Mouse (Mus musculus) cerebellum, adult 2 months (tissue): ENCODE measurements at regions not wholly inside any gene's neighbourhood (a gene's known extent, or its start where the extent isn't known, plus 50 kb on each side); places are given as distances from the start of the nearest gene placed in this dataset.

Source experiments
- CTCF ChIP-seq: fragments of 200-500 bp; IDR thresholded peaks from 2 replicates; pipeline ENCODE4 v1.5.1; 2011; ENCODE audit warnings: low read depth, mild to moderate bottlenecking, control low read depth, low read length, moderate library complexity, borderline replicate concordance; ENCODE audit not compliant: insufficient read depth
- POLR2A ChIP-seq: fragments of 200-500 bp; IDR thresholded peaks from 2 replicates; pipeline ENCODE4 v1.6.1; 2011; ENCODE audit warnings: low read length, control low read depth, borderline replicate concordance; ENCODE audit not compliant: insufficient read depth

GRCm38 (mm10) chr2:74451038-74451437 is 128.2 kb downstream of the Lnpk start:
- TF ChIP-seq CTCF (no peak), POLR2A (no peak)
